Mouse (Mus musculus) brain, embryonic 18.5 days (tissue): ENCODE results near the gene Ska3.

Experiments used
- DNase-seq: peaks from one replicate; pipeline ENCODE4 v3.0.0-alpha.2; 2012; ENCODE audit warnings: low read depth, low spot score

Gene Ska3

DNA sequence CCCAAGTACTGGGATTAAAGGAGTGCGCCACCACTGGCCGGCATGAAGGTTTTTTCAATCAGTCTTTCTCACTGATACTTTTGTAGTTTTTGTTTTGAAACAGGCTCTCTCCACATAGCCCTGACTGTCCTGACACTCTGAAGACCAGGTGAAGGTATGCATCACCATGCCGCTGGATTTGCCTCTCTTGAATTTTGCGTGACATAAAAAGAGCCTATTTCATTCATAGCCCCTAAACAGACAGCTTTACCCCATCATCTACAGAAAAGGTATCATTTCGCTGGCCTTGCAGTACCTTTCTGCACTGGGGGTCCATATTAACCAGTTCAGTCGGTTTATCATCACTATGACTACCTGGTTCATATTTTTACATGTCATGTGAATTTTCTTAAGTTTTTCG, 28.4 kb downstream of the Ska3 start:
- DNase-seq = no peak

DNA sequence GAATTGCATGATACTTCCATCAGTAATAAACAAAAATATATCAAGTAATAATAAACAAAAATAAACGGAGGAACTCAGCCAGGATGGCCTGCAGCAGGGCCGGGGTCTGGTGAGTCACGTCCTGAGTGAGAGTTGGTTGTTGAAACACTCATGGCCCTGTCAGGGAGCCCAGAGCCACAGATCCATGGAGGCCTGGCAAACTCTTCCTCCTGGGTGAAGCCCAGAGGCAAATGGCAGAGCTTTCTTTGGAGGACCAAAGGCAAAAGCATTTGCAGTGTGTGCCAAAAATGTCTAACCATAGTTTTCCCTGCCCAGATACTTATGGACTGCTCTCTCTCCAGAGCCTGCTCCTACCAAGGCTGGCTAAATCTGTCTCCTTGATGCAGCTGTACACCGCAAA, 34.8 kb downstream of the Ska3 start:
- DNase-seq = no peak

DNA sequence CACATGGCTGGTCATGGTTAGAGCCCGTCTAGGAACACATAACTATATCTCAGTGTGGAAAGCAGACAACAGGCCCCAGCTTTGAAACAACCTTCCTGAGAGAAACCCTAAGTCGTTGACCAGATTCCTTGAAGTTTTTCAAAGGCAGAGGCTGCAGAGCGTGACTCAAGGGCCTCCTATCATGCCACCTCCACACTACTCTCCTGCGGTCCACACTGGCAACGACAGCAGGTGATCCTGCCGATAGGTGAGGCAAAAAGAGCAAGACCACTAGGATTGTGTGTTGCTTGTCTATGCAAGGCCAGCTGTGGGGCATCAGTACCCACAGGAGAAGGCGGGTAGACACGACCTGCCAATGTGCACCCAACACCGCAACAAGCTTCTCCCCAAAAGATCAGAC, 36.2 kb downstream of the Ska3 start:
- DNase-seq = no peak

DNA sequence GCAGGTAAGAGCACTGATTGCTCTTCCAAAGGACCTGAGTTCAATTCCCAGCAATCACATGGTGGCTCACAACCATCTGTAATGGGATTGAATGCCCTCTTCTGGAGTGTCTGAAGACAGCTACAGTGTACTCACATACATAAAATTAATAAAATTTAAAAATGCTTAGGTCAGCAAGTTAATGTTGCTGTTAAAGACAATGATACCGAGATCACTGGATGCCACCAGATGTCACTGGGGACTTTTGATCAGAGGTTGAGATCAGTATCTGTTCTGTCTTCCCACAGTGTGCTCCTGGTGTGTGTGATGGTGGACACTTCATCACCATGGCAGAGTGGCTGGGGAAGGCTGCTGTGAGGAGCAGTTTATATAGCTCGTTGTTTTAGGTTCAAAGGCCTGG, 36.7 kb downstream of the Ska3 start:
- DNase-seq = no peak

DNA sequence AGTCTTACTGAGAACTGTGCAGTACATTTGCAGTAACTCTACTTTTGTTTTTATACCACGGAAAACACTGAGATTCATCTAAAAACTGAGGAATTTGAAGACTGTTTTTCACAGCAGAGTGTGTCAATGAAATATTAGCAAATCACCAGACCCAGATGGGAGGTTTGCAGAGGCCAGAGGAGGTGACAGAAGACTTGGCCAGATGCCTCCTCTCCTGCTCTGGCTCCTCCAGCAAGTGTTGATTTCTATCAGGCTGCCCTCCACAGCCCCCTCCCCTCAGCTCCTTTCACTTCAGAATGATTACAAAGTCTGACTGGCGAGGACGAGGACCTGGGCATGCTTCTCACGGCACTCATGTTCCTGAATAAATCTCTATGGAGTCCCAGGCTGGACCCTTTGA, 38.6 kb downstream of the Ska3 start:
- no peak for DNase-seq

DNA sequence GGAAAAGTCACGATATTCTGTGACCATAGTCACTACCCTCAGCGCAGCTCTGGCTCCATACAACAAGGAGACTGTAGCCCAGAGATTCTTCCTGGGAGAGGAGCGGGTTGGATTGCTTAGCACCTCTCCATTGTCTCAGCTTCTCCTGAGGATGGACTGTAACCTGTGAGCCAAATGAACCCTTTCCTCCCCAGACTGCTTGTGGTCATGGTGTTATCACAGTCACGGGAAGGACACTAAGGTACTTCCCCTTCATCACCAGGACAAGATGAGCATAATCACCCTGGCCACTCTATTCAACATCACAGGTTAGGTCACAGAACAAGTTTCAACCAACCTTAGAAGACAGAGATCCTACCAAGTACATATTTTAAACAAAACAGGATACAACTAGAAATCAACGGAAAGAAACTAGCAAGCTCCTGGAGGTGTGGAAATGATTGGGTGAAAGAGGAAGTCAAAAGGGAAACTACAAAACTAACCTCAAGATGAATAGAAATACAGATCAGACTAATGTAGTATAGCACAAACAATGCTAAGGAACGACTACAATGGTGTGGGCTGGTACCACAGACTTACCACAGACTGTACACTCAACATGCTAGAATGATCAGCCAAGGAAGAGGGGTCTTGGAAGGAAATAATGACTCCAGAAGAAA, 53.7 kb downstream of the Ska3 start:
- DNase-seq = no peak

DNA sequence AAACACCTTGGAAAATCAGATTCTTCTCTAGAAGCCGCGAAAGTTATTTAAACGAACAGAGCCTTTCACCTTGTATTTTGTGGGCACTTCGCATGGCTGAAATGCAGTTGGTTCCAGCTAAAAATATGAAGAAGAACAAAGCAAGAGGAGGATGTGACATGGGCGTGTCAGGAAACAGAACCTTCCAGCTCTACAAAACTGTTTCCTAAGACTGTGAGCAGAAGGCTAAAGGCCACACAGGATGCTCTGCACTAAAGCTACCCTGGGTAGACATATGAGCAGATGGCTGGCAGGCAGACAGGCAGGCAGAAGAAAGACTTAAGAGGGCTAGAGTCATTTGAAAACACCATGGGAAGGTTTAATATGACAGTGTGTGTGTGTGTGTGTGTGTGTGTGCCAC, 56.9 kb downstream of the Ska3 start:
- DNase-seq = no peak

DNA sequence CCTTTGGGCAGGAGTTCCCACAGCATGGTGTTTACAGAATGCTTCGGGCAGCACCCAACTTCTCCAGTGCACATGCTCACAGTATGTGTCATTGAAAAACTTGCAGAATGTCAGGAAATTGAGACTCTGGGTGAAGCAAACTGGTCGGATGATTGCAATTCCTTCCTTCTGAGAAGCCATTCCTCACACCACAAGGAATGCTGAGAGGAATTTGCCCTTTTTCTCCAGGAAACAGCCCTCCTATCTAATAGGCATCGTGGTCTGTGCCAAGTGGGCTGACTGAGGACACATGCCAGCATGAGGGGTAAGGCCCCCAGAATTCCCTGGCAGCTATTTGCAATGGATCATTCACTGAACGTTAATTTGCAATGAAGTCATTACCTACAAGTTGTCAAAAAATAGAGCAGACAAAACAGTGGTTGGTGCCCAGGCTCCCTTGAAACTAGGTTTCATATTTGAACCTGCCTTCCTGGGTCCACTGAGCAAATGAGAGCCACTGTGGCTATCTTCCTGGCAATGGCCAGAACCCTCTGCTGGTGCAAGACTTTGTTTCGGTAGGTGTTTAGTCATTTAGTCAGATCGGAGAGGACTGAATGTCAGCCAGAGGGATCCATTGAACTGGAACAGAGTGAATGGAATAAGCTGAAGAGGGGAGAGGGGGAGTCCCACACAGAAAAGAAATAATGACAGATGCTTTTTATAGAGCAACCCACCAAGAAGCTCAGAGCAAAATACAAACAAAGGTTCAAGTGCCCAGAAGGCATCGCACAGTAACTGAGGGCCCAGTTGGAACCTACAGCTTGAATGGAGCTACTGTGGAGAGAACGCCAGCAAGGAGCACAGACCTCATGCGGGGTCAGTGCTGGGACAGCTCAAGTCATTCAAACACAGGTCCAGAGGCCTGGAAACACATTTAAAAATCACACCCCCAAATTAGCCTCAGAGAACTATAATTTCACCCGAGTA, 65.3 kb downstream of the Ska3 start:
- no peak for DNase-seq

DNA sequence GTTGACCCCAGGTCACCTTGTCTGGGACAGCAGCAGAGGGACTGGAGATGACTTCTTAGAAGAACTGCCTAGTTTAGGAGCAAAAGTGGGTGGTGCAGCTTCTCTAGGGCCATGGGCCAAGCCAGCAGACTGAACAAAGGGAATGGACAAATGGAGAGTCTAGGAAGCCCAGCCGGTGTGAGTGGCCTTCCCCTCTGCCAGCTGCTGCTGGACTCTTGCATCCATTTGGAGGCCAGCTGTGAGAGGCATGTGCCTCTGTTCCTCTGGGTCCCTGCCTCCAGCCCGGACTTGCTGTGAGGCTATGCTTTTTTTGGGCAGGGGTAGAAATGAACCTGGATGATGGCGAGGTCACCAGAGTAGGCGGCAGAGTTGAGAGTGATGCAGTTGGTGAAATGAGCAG, 67.7 kb downstream of the Ska3 start, which contains the start of gene Lats2:
Gene Lats2 (minus strand): TSS at position 152 of the 400 bp plus-strand sequence.
- DNase-seq = no peak
